Mouse (Mus musculus) midbrain, postnatal 0 days (tissue): ENCODE results near the gene Rb1. TPM values are rescaled to one million over a fixed set of nuclear protein-coding genes. Genes with fewer than 3 reads are reported as not detected.
A peak's percentile ranks its signal among the peaks of the same experiment; 100 is the strongest.

ENCODE experiments used
- ATAC-seq: fragments of 200-750 bp; cut with Nextera tagmentation; 2 replicates; pipeline ENCODE4 v1.8.0; 2017; ENCODE audit warnings: moderate number of reproducible peaks, mild to moderate bottlenecking, moderate TSS enrichment, moderate library complexity; ENCODE audit not compliant: low FRiP score
- DNase-seq: peaks from one replicate; pipeline ENCODE4 v3.0.0-alpha.2; 2015; ENCODE audit warnings: low spot score
- H3K27ac ChIP-seq: fragments of 300-500 bp; sonication (generic); 2 replicates; pipeline ENCODE4 v1.5.1; 2014; ENCODE audit warnings: low read depth, mild to moderate bottlenecking, low read length, mixed read lengths
- H3K27me3 ChIP-seq: fragments of 300-500 bp; sonication (generic); 2 replicates; pipeline ENCODE4 v1.6.1; 2014; ENCODE audit warnings: low read length, control low read depth, mixed read lengths; ENCODE audit not compliant: insufficient read depth
- H3K36me3 ChIP-seq: fragments of 300-500 bp; sonication (generic); 2 replicates; pipeline ENCODE4 v1.6.1; 2014; ENCODE audit warnings: low read length, control low read depth, mixed read lengths; ENCODE audit not compliant: insufficient read depth
- H3K4me1 ChIP-seq: fragments of 300-500 bp; sonication (generic); 2 replicates; pipeline ENCODE4 v1.6.1; 2014; ENCODE audit warnings: mild to moderate bottlenecking, control low read depth, antibody characterized with exemption, low read length, mixed read lengths; ENCODE audit not compliant: insufficient read depth
- H3K4me2 ChIP-seq: fragments of 300-500 bp; sonication (generic); 2 replicates; pipeline ENCODE4 v1.6.1; 2014; ENCODE audit warnings: low read depth, mild to moderate bottlenecking, low read length, mixed read lengths; ENCODE audit not compliant: poor library complexity, severe bottlenecking
- H3K4me3 ChIP-seq: fragments of 300-500 bp; sonication (generic); 2 replicates; pipeline ENCODE4 v1.5.1; 2014; ENCODE audit warnings: low read depth, mild to moderate bottlenecking, low read length, moderate library complexity
- H3K9ac ChIP-seq: fragments of 300-500 bp; sonication (generic); replicated peaks from 2 replicates; pipeline ENCODE4 v1.6.1; 2014; ENCODE audit warnings: mild to moderate bottlenecking, low read length, moderate library complexity, mixed read lengths; ENCODE audit not compliant: poor library complexity, severe bottlenecking
- H3K9me3 ChIP-seq: fragments of 300-500 bp; sonication (generic); 2 replicates; pipeline ENCODE4 v1.6.1; 2016; ENCODE audit warnings: low read length, control low read depth
- CTCF ChIP-seq: IDR thresholded peaks from 2 replicates; pipeline ENCODE4 v1.5.1; 2016; ENCODE audit warnings: antibody characterized with exemption, mild to moderate bottlenecking
- WGBS: fragments of 180-500 bp; shearing (Covaris S2); extraction: QIAGEN DNeasy Blood & Tissue Kit; methylation state at CpG from one replicate; pipeline ENCODE4 v1.1.7; 2014; 5-methylcytosine and 5-hydroxymethylcytosine counted together
- polyA plus RNA-seq: library from polyadenylated mRNA; unstranded; fragments of >200 nt; fragmentation: Nextera tagmentation; extraction: Ambion mirVana; gene quantifications from 2 replicates; pipeline ENCODE4 v1.2.1, GENCODE M21; 2015
- total RNA-seq: library from RNA; depleted of rRNA; stranded (reverse); fragments of >200 nt; gene quantifications from 2 replicates; pipeline ENCODE4 v1.2.3, GENCODE M21; 2014

Rb1 gene
- total and polyA plus RNA-seq, 2 experiments from 2014 or later, result 17.3 to 32.7 TPM

DNA sequence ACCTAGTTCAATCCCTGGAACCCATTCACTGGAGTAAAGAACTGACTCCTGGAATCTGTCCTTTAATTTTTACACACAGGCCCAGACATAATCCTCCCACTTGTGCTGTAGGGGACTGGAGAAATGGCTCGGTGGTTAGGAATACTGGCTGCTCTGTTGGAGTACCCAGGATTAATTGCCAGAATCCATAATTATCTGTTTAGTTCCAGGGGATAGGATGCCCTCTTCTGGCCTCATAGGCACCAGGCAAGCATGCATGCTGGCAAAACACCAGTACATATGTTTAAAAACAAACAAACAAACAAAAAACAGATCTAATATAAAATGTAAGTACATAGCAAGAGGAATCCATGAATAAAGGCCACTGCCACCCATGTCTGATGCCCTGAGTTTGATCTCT is 44.6 kb downstream of the Rb1 start:
- DNase-seq, result peak; percentile 39
- no peaks in the 10 kb centered on the region for H3K9me3 ChIP-seq
- peaks cover 6% of the 10 kb centered on the region for H3K36me3 ChIP-seq
- no peak overlapping the region for H3K4me3 ChIP-seq
- H3K9ac ChIP-seq, result no peak overlapping the region
- no peak overlapping the region; the same call in 1 of the 2 replicates for H3K27ac ChIP-seq
- peak; percentile 65 for TF ChIP-seq CTCF
- no peak for ATAC-seq
- no peak overlapping the region for H3K4me2 ChIP-seq
- 8% methylated on average over 1 of the region's 1 CpGs for WGBS
- H3K27me3 ChIP-seq, result no peaks in the 10 kb centered on the region
- H3K4me1 ChIP-seq, result no peaks in the 10 kb centered on the region

DNA sequence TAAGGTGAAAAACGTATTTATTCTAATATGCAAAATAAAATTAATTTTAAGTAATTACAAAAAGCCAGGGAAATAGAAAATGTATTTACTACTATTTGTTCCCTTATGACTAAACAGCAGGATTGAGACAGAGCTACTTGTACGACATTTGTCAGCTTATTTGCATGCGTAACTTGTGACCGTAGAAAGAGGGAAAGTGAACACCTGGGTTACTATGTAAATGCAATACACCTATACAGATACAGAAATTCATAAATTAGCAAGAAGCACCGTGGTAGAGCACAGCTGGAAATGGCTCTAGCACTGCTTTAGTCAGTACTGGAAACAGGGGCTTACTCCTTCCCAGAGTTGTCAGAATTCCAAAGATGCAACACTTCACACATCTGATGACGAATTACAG is 46.5 kb downstream of the Rb1 start:
- no peak for ATAC-seq
- DNase-seq, result no peak
- Histone ChIP-seq H3K4me1 (no peaks in the 10 kb centered on the region), H3K4me2 (no peak overlapping the region), H3K27ac (no peak overlapping the region), H3K36me3 (peaks cover 6% of the 10 kb centered on the region), H3K4me3 (no peak overlapping the region), H3K27me3 (no peaks in the 10 kb centered on the region), H3K9ac (no peak overlapping the region), H3K9me3 (no peaks in the 10 kb centered on the region)
- WGBS, result 87% methylated on average over 6 of the region's 6 CpGs
- no peak for TF ChIP-seq CTCF

DNA sequence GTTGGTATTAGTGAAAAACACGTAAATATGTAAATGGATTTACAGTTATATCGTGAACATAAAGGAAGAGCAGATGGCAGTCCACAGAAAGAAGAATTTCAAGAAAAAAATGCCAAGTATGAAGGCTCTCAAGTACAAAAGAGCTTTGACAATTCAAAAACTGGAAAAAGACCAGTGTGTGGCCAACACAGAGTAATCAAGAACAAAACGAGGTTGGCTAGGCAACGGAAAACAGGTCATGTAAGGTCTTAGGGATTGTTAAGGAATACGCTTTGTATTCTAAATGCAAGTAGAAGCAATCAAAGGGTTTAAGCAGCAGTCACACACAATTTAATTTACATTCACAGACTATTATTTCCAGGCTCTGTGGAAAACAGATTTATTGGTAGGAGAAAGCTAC is 53.8 kb downstream of the Rb1 start:
- ATAC-seq, result no peak
- Histone ChIP-seq H3K9me3 (no peaks in the 10 kb centered on the region), H3K27ac (no peak overlapping the region), H3K36me3 (no peaks in the 10 kb centered on the region), H3K4me2 (no peak overlapping the region), H3K9ac (no peak overlapping the region), H3K4me3 (no peak overlapping the region), H3K4me1 (no peaks in the 10 kb centered on the region), H3K27me3 (no peaks in the 10 kb centered on the region)
- no peak for DNase-seq
- 23% methylated on average over 5 of the region's 5 CpGs for WGBS
- no peak for TF ChIP-seq CTCF

DNA sequence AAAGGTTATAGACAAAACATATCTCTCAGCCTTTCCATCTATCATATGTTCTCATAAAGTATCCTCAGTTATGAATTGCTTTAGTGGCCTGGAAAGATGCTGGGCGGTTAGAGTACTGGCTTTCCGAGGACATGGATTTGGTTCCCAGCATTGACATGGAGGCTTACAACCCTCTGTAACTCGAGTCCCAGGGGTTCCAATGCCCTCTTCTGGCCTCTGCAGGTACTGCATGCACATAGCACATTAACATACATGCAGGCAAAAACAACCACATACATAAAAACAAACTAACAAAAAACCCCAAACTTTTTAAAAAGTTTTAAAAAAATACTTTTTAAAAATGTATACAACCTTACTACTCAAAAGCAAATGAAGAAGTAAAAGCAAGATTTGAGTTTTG is 59.5 kb downstream of the Rb1 start:
- Histone ChIP-seq H3K27me3 (no peaks in the 10 kb centered on the region), H3K9ac (no peak overlapping the region), H3K9me3 (no peaks in the 10 kb centered on the region; the same call in 1 of the 2 replicates), H3K4me3 (no peak overlapping the region), H3K4me1 (no peaks in the 10 kb centered on the region), H3K4me2 (no peak overlapping the region), H3K27ac (no peak overlapping the region), H3K36me3 (peaks cover 3% of the 10 kb centered on the region; the same call in 1 of the 2 replicates)
- peak; percentile 31 for TF ChIP-seq CTCF
- no peak for DNase-seq
- ATAC-seq, result no peak
- 90% methylated on average over 3 of the region's 3 CpGs for WGBS

DNA sequence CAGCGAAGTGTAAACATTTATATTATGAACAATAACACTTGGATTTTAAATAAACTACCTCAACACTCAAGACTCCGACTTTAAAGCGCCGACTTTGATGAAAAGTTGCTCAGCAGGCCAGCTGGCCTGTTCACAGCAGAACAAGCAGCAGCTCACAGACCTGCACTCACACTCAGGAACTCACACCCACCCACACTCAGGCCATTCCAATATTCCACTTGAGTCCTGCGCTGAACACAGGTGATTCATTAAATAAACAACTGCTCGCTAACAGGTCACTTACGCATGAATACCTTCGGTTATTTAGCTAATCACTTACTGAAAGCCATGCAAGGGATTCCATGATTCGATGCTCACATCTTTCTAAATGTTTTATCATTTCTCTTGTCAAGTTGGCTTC is 63.4 kb downstream of the Rb1 start:
- Histone ChIP-seq H3K27ac (no peak overlapping the region), H3K4me1 (no peaks in the 10 kb centered on the region), H3K36me3 (peaks cover 3% of the 10 kb centered on the region; the same call in 1 of the 2 replicates), H3K9ac (no peak overlapping the region), H3K9me3 (no peaks in the 10 kb centered on the region; the same call in 1 of the 2 replicates), H3K4me2 (no peak overlapping the region), H3K4me3 (no peak overlapping the region), H3K27me3 (no peaks in the 10 kb centered on the region)
- DNase-seq (no peak), ATAC-seq (no peak)
- no peak for TF ChIP-seq CTCF
- 95% methylated on average over 9 of the region's 9 CpGs for WGBS

DNA sequence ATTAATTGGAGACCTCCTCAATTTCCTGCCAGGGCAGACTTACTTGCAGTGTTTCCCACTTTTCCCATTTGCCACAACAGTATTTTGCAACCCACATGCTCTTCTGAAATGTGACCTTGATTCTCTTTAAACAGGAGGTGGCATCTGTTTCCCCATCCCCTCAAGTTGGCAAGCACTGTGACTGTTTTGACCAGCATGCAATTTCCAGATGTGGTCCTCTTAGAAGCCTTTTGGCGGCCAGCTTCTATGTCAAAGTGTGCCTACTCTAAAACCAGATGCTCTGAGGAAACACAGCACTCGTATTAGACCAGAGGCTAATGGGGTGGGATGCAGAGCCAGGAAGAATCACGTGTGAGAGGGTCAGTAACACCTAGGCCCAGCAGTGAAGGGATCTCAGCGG is 67.4 kb downstream of the Rb1 start:
- no peak overlapping the region for H3K4me2 ChIP-seq
- H3K4me3 ChIP-seq, result no peak overlapping the region
- no peaks in the 10 kb centered on the region; the same call in 1 of the 2 replicates for H3K36me3 ChIP-seq
- TF ChIP-seq CTCF, result no peak
- 75% methylated on average over 4 of the region's 4 CpGs for WGBS
- no peak for DNase-seq
- no peaks in the 10 kb centered on the region for H3K9me3 ChIP-seq
- H3K27ac ChIP-seq, result no peak overlapping the region
- no peaks in the 10 kb centered on the region for H3K4me1 ChIP-seq
- no peak for ATAC-seq
- no peaks in the 10 kb centered on the region for H3K27me3 ChIP-seq
- H3K9ac ChIP-seq, result no peak overlapping the region
